Mouse (Mus musculus) kidney, postnatal 0 days (tissue): ENCODE results near the gene Myo1b. TPM values are rescaled to one million over a fixed set of nuclear protein-coding genes. Genes with fewer than 3 reads are reported as not detected.

Experiments used
- ATAC-seq: fragments of 200-750 bp; cut with Nextera tagmentation; replicated peaks from 2 replicates; pipeline ENCODE4 v1.8.0; 2017; ENCODE audit warnings: low read depth, moderate number of reproducible peaks, moderate TSS enrichment, moderate library complexity; ENCODE audit not compliant: low FRiP score
- DNase-seq: peaks from one replicate; pipeline ENCODE4 v3.0.0-alpha.2; 2016; ENCODE audit warnings: low spot score
- H3K27ac ChIP-seq: fragments of 300-500 bp; sonication (generic); 2 replicates; pipeline ENCODE4 v1.5.1; 2014; ENCODE audit warnings: mild to moderate bottlenecking
- H3K27me3 ChIP-seq: fragments of 300-500 bp; sonication (generic); 2 replicates; pipeline ENCODE4 v1.6.1; 2014; ENCODE audit warnings: low read length, mixed read lengths; ENCODE audit not compliant: insufficient read depth
- H3K36me3 ChIP-seq: fragments of 300-500 bp; sonication (generic); 2 replicates; pipeline ENCODE4 v1.6.1; 2014; ENCODE audit warnings: low read length, mixed read lengths; ENCODE audit not compliant: insufficient read depth
- H3K4me1 ChIP-seq: fragments of 300-500 bp; sonication (generic); replicated peaks from 2 replicates; pipeline ENCODE4 v1.6.1; 2014; ENCODE audit warnings: antibody characterized with exemption, low read length, mixed read lengths; ENCODE audit not compliant: insufficient read depth
- H3K4me2 ChIP-seq: fragments of 300-500 bp; sonication (generic); 2 replicates; pipeline ENCODE4 v1.6.1; 2014; ENCODE audit warnings: mild to moderate bottlenecking, low read length, moderate library complexity, mixed read lengths
- H3K4me3 ChIP-seq: fragments of 300-500 bp; sonication (generic); replicated peaks from 2 replicates; pipeline ENCODE4 v1.5.1; 2014; ENCODE audit warnings: low read depth, low read length
- H3K9ac ChIP-seq: fragments of 300-500 bp; sonication (generic); 2 replicates; pipeline ENCODE4 v1.6.1; 2014; ENCODE audit warnings: low read depth, low read length
- H3K9me3 ChIP-seq: fragments of 300-500 bp; sonication (generic); replicated peaks from 2 replicates; pipeline ENCODE4 v1.6.1; 2016; ENCODE audit warnings: low read length, inconsistent platforms, mixed read lengths
- CTCF ChIP-seq: IDR thresholded peaks from 2 replicates; pipeline ENCODE4 v1.5.1; 2016; ENCODE audit warnings: antibody characterized with exemption, low read depth, mild to moderate bottlenecking, moderate library complexity
- WGBS: fragments of 180-500 bp; shearing (Covaris S2); extraction: QIAGEN DNeasy Blood & Tissue Kit; methylation state at CpG from one replicate; pipeline ENCODE4 v1.1.7; 2014; 5-methylcytosine and 5-hydroxymethylcytosine counted together
- polyA plus RNA-seq: library from polyadenylated mRNA; unstranded; fragments of >200 nt; fragmentation: Nextera tagmentation; extraction: Ambion mirVana; gene quantifications from 2 replicates; pipeline ENCODE4 v1.2.1, GENCODE M21; 2015

Myo1b gene
- polyA plus RNA-seq, 1 experiment from 2014 or later, result 58.0 TPM

GRCm38 (mm10) chr1:51769815-51770503 is 145.9 kb downstream of the Myo1b start:
- no peak for TF ChIP-seq CTCF
- Histone ChIP-seq H3K4me1 (no peaks in the 10 kb centered on the region), H3K27ac (no peak overlapping the region), H3K9ac (no peak overlapping the region), H3K4me2 (no peak overlapping the region), H3K9me3 (no peaks in the 10 kb centered on the region), H3K36me3 (peaks cover 32% of the 10 kb centered on the region), H3K27me3 (no peaks in the 10 kb centered on the region), H3K4me3 (no peak overlapping the region)
- 84% methylated on average over 12 of the region's 12 CpGs for WGBS
- DNase-seq (no peak), ATAC-seq (no peak)

GRCm38 (mm10) chr1:51766271-51766670 is 149.6 kb downstream of the Myo1b start:
- Histone ChIP-seq H3K27me3 (no peaks in the 10 kb centered on the region), H3K4me1 (no peaks in the 10 kb centered on the region), H3K27ac (no peak overlapping the region), H3K36me3 (peaks cover 14% of the 10 kb centered on the region; the same call in 1 of the 2 replicates), H3K9me3 (no peaks in the 10 kb centered on the region), H3K4me2 (no peak overlapping the region), H3K9ac (no peak overlapping the region), H3K4me3 (no peak overlapping the region)
- DNase-seq, result peak; percentile 35
- no peak for TF ChIP-seq CTCF
- WGBS, result 75% methylated on average over 4 of the region's 4 CpGs
- ATAC-seq, result no peak

- Histone ChIP-seq H3K9ac (no peak overlapping the region), H3K27ac (no peak overlapping the region), H3K9me3 (no peaks in the 10 kb centered on the region), H3K27me3 (no peaks in the 10 kb centered on the region), H3K4me1 (no peaks in the 10 kb centered on the region), H3K36me3 (peaks cover 14% of the 10 kb centered on the region; the same call in 1 of the 2 replicates), H3K4me2 (no peak overlapping the region), H3K4me3 (no peak overlapping the region)
- 92% methylated on average over 5 of the region's 5 CpGs for WGBS
- ATAC-seq (no peak), DNase-seq (no peak)
- TF ChIP-seq CTCF, result no peak
Measured at GRCm38 (mm10) chr1:51765156-51765555, 150.7 kb downstream of the Myo1b start.

GRCm38 (mm10) chr1:51759657-51760056 is 156.2 kb downstream of the Myo1b start:
- DNase-seq, result no peak
- H3K9ac ChIP-seq, result no peak overlapping the region
- no peaks in the 10 kb centered on the region for H3K27me3 ChIP-seq

GRCm38 (mm10) chr1:51758326-51759109 is 157.4 kb downstream of the Myo1b start:
- Histone ChIP-seq H3K4me3 (no peak overlapping the region), H3K27ac (peak overlapping the region; percentile 58), H3K4me2 (peak overlapping the region; percentile 14; the same call in 1 of the 2 replicates), H3K27me3 (no peaks in the 10 kb centered on the region), H3K9ac (no peak overlapping the region), H3K4me1 (no peaks in the 10 kb centered on the region), H3K9me3 (no peaks in the 10 kb centered on the region), H3K36me3 (0 out of 2 replicates have a peak, but pooled peaks cover 28% of the 10 kb centered on the region)
- DNase-seq (peak; percentile 54), ATAC-seq (peak; percentile 85)
- WGBS, result 45% methylated on average over 15 of the region's 15 CpGs
- TF ChIP-seq CTCF, result no peak

More at GRCm38 (mm10) chr1:51759657-51760056, 156.2 kb downstream of the Myo1b start:
- H3K4me3 ChIP-seq, result no peak overlapping the region
- 0 out of 2 replicates have a peak, but pooled peaks cover 22% of the 10 kb centered on the region for H3K36me3 ChIP-seq
- H3K9me3 ChIP-seq, result no peaks in the 10 kb centered on the region
- no peak overlapping the region for H3K4me2 ChIP-seq
- H3K4me1 ChIP-seq, result no peaks in the 10 kb centered on the region
- no peak overlapping the region for H3K27ac ChIP-seq
- 73% methylated on average over 6 of the region's 6 CpGs for WGBS
- no peak for TF ChIP-seq CTCF
- ATAC-seq, result no peak

GRCm38 (mm10) chr1:51753621-51754020 is 162.2 kb downstream of the Myo1b start:
- Histone ChIP-seq H3K4me3 (no peak overlapping the region), H3K4me2 (no peak overlapping the region), H3K9ac (no peak overlapping the region), H3K27me3 (no peaks in the 10 kb centered on the region), H3K9me3 (no peaks in the 10 kb centered on the region), H3K36me3 (peaks cover 24% of the 10 kb centered on the region; the same call in 1 of the 2 replicates), H3K27ac (no peak overlapping the region), H3K4me1 (no peaks in the 10 kb centered on the region)
- WGBS, result 85% methylated on average over 6 of the region's 6 CpGs
- ATAC-seq (no peak), DNase-seq (no peak)
- TF ChIP-seq CTCF, result no peak
